In the genomic region with DNA sequence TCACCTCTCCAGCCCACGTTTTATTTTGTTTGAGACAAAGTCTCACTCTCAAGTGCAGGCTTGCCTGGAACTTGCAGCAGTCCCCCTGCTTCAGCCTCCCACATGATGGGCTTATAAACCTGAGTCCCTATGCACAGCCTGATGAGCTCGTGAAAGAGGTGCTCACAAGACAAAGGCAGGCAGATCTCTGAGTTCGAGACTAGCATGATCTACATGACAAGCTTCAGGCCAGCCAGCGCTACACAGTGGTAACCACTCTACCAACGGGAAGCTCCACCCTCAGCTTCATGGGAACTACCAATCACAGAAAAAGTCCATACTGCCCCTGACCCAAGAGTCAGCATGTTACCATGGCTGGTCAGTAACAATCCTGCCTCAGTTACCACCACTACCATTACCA, we compare ENCODE assay signal across 19 mouse cellular contexts. TPM values are rescaled to one million over a fixed set of nuclear protein-coding genes. Genes with fewer than 3 reads are reported as not detected.
"Had no signal": no experiment of that assay in that cellular context is flagged by ENCODE, and none has a peak within 500 bp of the region (broad histone marks: within the 10 kb centered on the region; RNA-seq: fewer than 3 reads in every experiment).

No protein-coding gene starts in this region.

- H3K9ac ChIP-seq: intestine, embryonic 15.5 days; kidney, embryonic 15.5 days; limb, embryonic 13.5 days; liver, embryonic 12.5 days; liver, embryonic 15.5 days; lung, embryonic 15.5 days; midbrain, embryonic 12.5 days had no signal

- ATAC-seq: intestine, embryonic 15.5 days; liver, embryonic 12.5 days had no signal

- H3K4me1 ChIP-seq: intestine, embryonic 15.5 days; liver, embryonic 12.5 days; liver, embryonic 15.5 days; lung, embryonic 15.5 days; midbrain, embryonic 12.5 days had no signal

- DNase-seq: kidney, adult 11 months; kidney, adult 8-10 months; kidney, postnatal 10 days; kidney, postnatal 4 days; liver; lung, adult 18-20 months; lung, postnatal 10 days; lung, postnatal 36 days; thymus, adult 18-20 months; thymus, postnatal 36 days had no signal

- H3K27me3 ChIP-seq: intestine, embryonic 15.5 days; kidney, embryonic 15.5 days; limb, embryonic 13.5 days; liver, embryonic 12.5 days; liver, embryonic 15.5 days; lung, embryonic 15.5 days; midbrain, embryonic 12.5 days had no signal

- H3K9me3 ChIP-seq: intestine, embryonic 15.5 days; kidney, embryonic 15.5 days; limb, embryonic 10.5 days; limb, embryonic 13.5 days; liver, embryonic 15.5 days; lung, embryonic 15.5 days; midbrain, embryonic 12.5 days had no signal

- H3K4me3 ChIP-seq: intestine, embryonic 15.5 days; kidney, embryonic 15.5 days; limb, embryonic 10.5 days; limb, embryonic 13.5 days; liver, embryonic 12.5 days; liver, embryonic 15.5 days; lung, embryonic 15.5 days; midbrain, embryonic 12.5 days had no signal

- H3K36me3 ChIP-seq: intestine, embryonic 15.5 days; kidney, embryonic 15.5 days; limb, embryonic 10.5 days; limb, embryonic 13.5 days; liver, embryonic 12.5 days; liver, embryonic 15.5 days; lung, embryonic 15.5 days; midbrain, embryonic 12.5 days had no signal

- H3K4me2 ChIP-seq: intestine, embryonic 15.5 days; kidney, embryonic 15.5 days; limb, embryonic 13.5 days; liver, embryonic 12.5 days; liver, embryonic 15.5 days; lung, embryonic 15.5 days; midbrain, embryonic 12.5 days had no signal

- H3K27ac ChIP-seq: intestine, embryonic 15.5 days; kidney, embryonic 15.5 days; limb, embryonic 10.5 days; limb, embryonic 13.5 days; liver, embryonic 12.5 days; liver, embryonic 15.5 days; lung, embryonic 15.5 days; midbrain, embryonic 12.5 days had no signal

RNA-seq across cellular contexts. Expression of gene Col6a4, which starts 4.6 kb away (rescaled TPM):
- total RNA-seq: megakaryocyte progenitor cell, adult 5-6 weeks had no signal
- polyA plus RNA-seq: liver, embryonic 15.5 days had no signal
